Mouse (Mus musculus) stomach, postnatal 0 days (tissue): ENCODE measurements around the gene Mlf2. TPM values are rescaled to one million over a fixed set of nuclear protein-coding genes. Genes with fewer than 3 reads are reported as not detected.

Experiments
- ATAC-seq: fragments of 200-750 bp; cut with Nextera tagmentation; 2 replicates; pipeline ENCODE4 v1.8.0; 2017; ENCODE audit not compliant: low FRiP score, low TSS enrichment
- DNase-seq: peaks from one replicate; pipeline ENCODE4 v3.0.0-alpha.2; 2016; ENCODE audit warnings: low spot score
- H3K27ac ChIP-seq: fragments of 300-500 bp; sonication (generic); replicated peaks from 2 replicates; pipeline ENCODE4 v1.5.1; 2014; ENCODE audit warnings: mild to moderate bottlenecking, control low read depth
- H3K27me3 ChIP-seq: fragments of 300-500 bp; sonication (generic); 2 replicates; pipeline ENCODE4 v1.6.1; 2014; ENCODE audit warnings: low read length; ENCODE audit not compliant: control insufficient read depth, insufficient read depth
- H3K36me3 ChIP-seq: fragments of 300-500 bp; sonication (generic); 2 replicates; pipeline ENCODE4 v1.6.1; 2014; ENCODE audit warnings: low read length, mixed read lengths; ENCODE audit not compliant: control insufficient read depth, insufficient read depth
- H3K4me1 ChIP-seq: fragments of 300-500 bp; sonication (generic); replicated peaks from 2 replicates; pipeline ENCODE4 v1.6.1; 2014; ENCODE audit warnings: antibody characterized with exemption; ENCODE audit not compliant: control insufficient read depth, insufficient read depth
- H3K4me2 ChIP-seq: fragments of 300-500 bp; sonication (generic); replicated peaks from 2 replicates; pipeline ENCODE4 v1.6.1; 2014; ENCODE audit warnings: low read depth, mild to moderate bottlenecking, control low read depth, moderate library complexity
- H3K4me3 ChIP-seq: fragments of 300-500 bp; sonication (generic); 2 replicates; pipeline ENCODE4 v1.5.1; 2014; ENCODE audit warnings: low read depth, low read length, control low read depth
- H3K9ac ChIP-seq: fragments of 300-500 bp; sonication (generic); 2 replicates; pipeline ENCODE4 v1.6.1; 2014; ENCODE audit warnings: mild to moderate bottlenecking, low read length, control low read depth, mixed read lengths
- H3K9me3 ChIP-seq: fragments of 300-500 bp; sonication (generic); 2 replicates; pipeline ENCODE4 v1.6.1; 2016; ENCODE audit warnings: low read length; ENCODE audit not compliant: control insufficient read depth
- CTCF ChIP-seq: IDR thresholded peaks from 2 replicates; pipeline ENCODE4 v1.5.1; 2016; ENCODE audit warnings: antibody characterized with exemption, low read depth, mild to moderate bottlenecking, moderate library complexity
- EP300 ChIP-seq: optimal IDR thresholded peaks from 2 replicates; pipeline ENCODE3; 2016; ENCODE audit warnings: antibody characterized with exemption
- WGBS: fragments of 180-500 bp; shearing (Covaris S2); extraction: QIAGEN DNeasy Blood & Tissue Kit; methylation state at CpG from one replicate; pipeline ENCODE4 v1.1.7; 2014; 5-methylcytosine and 5-hydroxymethylcytosine counted together
- polyA plus RNA-seq: library from polyadenylated mRNA; unstranded; fragments of >200 nt; fragmentation: Nextera tagmentation; extraction: Ambion mirVana; gene quantifications from 2 replicates; pipeline ENCODE4 v1.2.1, GENCODE M21; 2015

Mlf2 gene
- polyA plus RNA-seq, 1 experiment from 2014 or later = 312 TPM

DNA sequence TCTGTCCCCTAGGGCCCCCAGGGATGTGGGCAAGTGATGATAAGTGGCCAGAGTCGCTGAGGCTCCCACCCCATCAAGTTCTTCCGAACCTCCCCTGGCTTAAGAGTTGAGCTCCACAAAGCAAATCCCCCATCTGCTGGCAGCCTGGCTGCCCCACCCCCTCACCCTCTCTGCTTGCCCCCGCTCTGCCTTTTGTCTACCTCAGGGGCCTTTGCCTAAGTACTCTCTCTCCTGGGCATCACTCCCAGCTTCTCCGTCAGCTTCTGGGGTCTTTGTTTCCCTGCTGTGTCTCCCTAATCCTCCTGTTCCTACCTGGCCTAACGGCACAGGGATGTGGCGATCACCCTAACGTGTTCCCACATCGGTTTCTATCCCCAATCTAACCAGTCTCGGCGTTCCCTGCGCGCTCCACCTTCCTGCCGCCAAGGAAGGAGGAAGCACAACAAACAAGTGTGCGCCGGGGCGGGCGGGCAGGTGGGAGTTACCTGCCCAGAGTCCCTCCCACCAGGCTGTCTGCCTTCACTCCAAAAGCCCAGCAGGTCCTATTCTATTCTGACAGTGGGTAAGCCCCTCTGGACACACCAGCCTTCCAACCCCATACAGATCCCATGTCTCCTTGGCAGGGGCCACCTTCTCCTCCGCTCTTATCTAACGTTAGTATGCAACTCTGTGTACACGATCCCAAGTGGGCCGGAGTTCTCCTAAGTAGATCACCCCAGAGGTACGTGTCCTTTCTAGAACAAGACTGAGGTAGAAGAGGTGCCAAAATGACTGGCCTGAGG lies 15.8 kb upstream of the Mlf2 start:
- Histone ChIP-seq H3K27ac (peak overlapping the region; percentile 100), H3K36me3 (peaks cover 13% of the 10 kb centered on the region), H3K27me3 (no peaks in the 10 kb centered on the region), H3K9me3 (no peaks in the 10 kb centered on the region), H3K4me2 (peak overlapping the region; percentile 89), H3K4me1 (peaks cover 11% of the 10 kb centered on the region), H3K9ac (peak overlapping the region; percentile 99), H3K4me3 (peak overlapping the region; percentile 93)
- no peak for TF ChIP-seq CTCF
- TF ChIP-seq EP300 = no peak
- ATAC-seq = peak; percentile 2; the same call in 1 of the 2 replicates
- 16% methylated on average over 22 of the region's 22 CpGs for WGBS
- peak; percentile 80 for DNase-seq

DNA sequence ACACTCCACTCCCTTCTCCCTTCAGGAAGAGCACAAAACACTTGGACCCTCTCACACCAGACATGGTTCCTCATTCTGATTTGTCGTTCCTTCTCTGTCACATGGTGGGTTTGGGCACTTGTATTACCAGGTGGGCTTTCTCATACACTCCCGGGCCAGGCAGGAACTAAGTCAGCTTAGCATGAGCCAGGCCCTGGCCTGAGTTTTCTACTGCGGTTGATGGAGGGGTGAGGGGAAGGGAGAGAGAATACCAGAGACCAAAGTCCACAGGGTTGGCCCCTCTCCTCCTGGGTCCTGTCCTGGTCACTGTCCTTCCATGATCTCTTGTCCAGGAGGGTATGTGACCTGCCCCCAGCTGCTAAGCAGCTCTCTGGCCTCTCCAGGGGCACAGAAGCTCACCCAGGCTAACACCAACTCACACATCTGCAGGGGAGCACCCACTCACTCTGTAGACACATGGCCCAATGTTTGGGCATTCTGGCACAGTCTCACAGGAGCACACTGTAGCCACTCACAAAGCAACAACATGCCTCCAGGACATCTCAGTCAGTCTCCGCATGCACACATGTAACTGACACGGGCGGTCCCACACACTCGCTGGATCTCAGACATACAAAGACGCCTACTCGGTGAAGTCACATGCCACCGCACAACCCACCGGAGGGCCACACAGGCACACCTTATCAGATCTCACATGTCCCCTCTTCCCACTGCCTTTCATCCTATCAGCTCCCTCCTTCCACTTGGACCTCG lies 15.1 kb upstream of the Mlf2 start:
- WGBS = 2% methylated on average over 12 of the region's 12 CpGs
- Histone ChIP-seq H3K4me2 (peak overlapping the region; percentile 89), H3K4me1 (peaks cover 12% of the 10 kb centered on the region; the same call in 1 of the 2 replicates), H3K9ac (peak overlapping the region; percentile 99), H3K27ac (peak overlapping the region; percentile 100), H3K27me3 (no peaks in the 10 kb centered on the region), H3K36me3 (peaks cover 13% of the 10 kb centered on the region), H3K4me3 (peak overlapping the region; percentile 93), H3K9me3 (no peaks in the 10 kb centered on the region)
- ATAC-seq = no peak; the same call in 1 of the 2 replicates
- DNase-seq = peak; percentile 45
- TF ChIP-seq EP300 = no peak
- no peak for TF ChIP-seq CTCF

DNA sequence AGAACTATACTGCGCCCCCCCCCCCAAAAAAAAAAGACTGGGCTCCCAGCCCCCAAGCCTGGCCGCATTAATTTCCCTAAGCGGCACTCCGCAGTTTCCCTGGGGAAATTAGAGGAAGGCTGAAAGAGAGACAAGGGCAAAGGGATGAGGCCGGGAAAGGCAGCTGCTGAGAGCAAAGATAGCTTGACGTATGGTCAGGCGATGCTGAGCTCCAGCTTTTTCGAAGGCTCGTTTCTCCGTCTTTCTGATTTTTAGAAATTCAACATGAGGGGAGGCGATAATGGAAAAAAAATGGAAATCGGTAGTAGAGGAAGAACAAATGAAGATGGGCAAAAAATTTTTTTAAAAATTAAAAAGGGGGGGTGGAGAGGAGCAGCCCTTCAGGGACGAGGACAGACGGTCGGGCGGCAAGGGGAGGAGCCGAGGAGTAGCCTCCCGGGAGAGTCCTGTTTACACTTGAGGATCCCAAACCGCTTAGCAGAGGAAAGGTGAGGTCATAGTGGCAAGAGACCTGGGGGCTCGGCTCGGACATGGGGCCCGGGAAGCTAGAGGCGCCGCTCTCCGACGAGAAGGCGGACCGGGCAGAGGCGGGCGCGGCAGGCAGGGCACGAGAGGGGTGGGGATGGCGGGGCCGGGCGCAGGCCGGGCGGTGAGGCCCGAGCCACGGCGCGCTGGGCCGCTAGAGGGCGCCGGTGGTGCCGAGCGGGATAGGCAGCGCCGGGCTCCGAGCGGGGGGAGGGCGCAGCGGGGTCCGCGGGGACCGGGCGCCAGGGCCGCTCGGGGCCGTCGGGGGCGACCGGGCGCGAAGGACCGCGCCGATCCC lies 14.3 kb upstream of the Mlf2 start:
- peak overlapping the region; percentile 99 for H3K9ac ChIP-seq
- peak overlapping the region; percentile 93 for H3K4me3 ChIP-seq
- peak; percentile 94 for DNase-seq

DNA sequence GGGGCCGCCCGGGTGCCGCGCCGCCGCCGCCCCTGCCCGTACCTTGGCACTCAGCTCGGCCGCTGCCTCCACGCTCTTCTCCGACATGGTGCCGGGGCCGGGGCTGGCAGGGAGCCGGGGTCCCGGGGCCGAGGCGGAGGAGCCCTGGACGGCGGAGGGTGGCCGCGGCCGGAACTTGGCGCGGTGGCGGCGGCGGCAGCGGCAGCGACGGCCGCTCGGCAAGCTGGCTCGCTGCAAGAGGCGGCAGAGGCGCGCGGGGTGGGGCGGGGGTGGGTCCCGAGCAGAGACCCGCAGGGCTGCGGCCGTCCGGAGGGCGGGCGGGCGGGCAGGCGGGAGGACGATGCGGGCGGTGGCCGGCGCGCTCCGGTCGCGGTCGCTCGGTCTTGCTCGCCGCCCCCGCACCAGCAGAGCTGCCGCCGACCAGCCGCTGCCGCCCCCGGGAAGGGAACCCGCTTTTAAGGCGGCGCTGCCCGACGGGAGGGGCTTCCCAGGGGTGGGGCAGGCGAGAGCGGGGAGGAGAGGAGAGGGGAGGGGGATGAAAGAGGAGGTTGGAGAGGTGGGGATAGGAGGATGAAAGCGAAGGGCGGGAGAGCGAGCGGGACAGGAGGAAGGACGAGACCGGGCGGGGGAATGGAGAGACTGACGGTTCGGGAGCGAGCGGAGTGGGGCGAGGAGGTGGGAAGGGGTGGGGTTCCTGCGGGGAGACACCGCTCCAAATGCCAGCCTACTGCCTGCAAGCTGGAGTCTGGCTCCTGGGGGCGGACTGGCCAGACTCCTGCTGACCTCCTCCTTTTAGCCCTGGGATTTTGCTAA lies 13.5 kb upstream of the Mlf2 start:
- H3K9ac ChIP-seq = peak overlapping the region; percentile 99
- DNase-seq (peak; percentile 87), ATAC-seq (peak; percentile 61)
- H3K4me1 ChIP-seq = peaks cover 12% of the 10 kb centered on the region; the same call in 1 of the 2 replicates
- H3K27ac ChIP-seq = peak overlapping the region; percentile 100
- H3K4me3 ChIP-seq = peak overlapping the region; percentile 93
- peak; percentile 2; the same call in 1 of the 2 replicates for TF ChIP-seq CTCF
- no peak for TF ChIP-seq EP300
- H3K4me2 ChIP-seq = peak overlapping the region; percentile 53
- no peaks in the 10 kb centered on the region for H3K9me3 ChIP-seq
- no peaks in the 10 kb centered on the region for H3K27me3 ChIP-seq
- under 1% methylated on average over 41 of the region's 89 CpGs for WGBS
- H3K36me3 ChIP-seq = peaks cover 13% of the 10 kb centered on the region

More for the DNA sequence above, 14.3 kb upstream of the Mlf2 start:
- H3K4me1 ChIP-seq = peaks cover 12% of the 10 kb centered on the region; the same call in 1 of the 2 replicates
- H3K9me3 ChIP-seq = no peaks in the 10 kb centered on the region
- peak; percentile 82 for ATAC-seq
- H3K27ac ChIP-seq = peak overlapping the region; percentile 100
- under 1% methylated on average over 43 of the region's 67 CpGs for WGBS
- H3K36me3 ChIP-seq = peaks cover 13% of the 10 kb centered on the region
- H3K4me2 ChIP-seq = peak overlapping the region; percentile 89
- H3K27me3 ChIP-seq = no peaks in the 10 kb centered on the region
- TF ChIP-seq EP300 = no peak
- peak; percentile 66 for TF ChIP-seq CTCF

DNA sequence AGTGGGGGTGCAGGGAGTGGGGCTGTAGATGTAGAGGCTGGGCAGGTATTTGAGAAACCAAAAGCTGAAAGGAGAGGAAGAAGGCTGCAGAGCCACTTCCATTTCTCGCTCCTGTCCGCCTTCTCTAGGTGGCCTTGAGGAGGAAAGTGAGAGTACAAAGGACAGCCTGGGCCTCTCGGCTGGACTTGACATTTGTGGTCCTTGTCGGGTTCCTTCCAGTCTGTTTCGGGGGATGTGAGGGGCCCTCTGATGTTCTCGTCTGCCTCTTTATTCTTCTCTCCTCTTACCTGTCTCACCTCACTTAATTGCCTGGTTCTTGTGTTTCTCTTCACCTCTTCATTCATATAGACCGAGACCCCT lies 12.9 kb upstream of the Mlf2 start:
- peaks cover 12% of the 10 kb centered on the region; the same call in 1 of the 2 replicates for H3K4me1 ChIP-seq
- DNase-seq (no peak), ATAC-seq (no peak)
- 6% methylated on average over 7 of the region's 7 CpGs for WGBS
- TF ChIP-seq EP300 = no peak
- TF ChIP-seq CTCF = 0 out of 2 replicates have a peak, but pooled peaks have one; percentile 0
- peak overlapping the region; percentile 93 for H3K4me3 ChIP-seq
- peak overlapping the region; percentile 53 for H3K4me2 ChIP-seq
- no peaks in the 10 kb centered on the region for H3K9me3 ChIP-seq
- H3K27me3 ChIP-seq = no peaks in the 10 kb centered on the region
- peaks cover 13% of the 10 kb centered on the region for H3K36me3 ChIP-seq
- H3K27ac ChIP-seq = peak overlapping the region; percentile 100
- H3K9ac ChIP-seq = peak overlapping the region; percentile 99
